Mouse (Mus musculus) hindbrain, embryonic 10.5 days (tissue): ENCODE measurements around the gene Nfxl1. TPM values are rescaled to one million over a fixed set of nuclear protein-coding genes. Genes with fewer than 3 reads are reported as not detected.
A peak's percentile ranks its signal among the peaks of the same experiment; 100 is the strongest.
"Not testable (repeated sequence)": the region's sequence is repeated elsewhere in the genome, so short reads cannot be mapped to it uniquely, and the experiment has no call there.

Experiments used
- DNase-seq: peaks from one replicate; pipeline ENCODE4 v3.0.0-alpha.2; 2017; ENCODE audit warnings: low spot score
- H3K27ac ChIP-seq: fragments of 300-500 bp; sonication (generic); 2 replicates; pipeline ENCODE4 v1.5.1; 2016; ENCODE audit warnings: mild to moderate bottlenecking, moderate library complexity
- H3K27me3 ChIP-seq: fragments of 300-500 bp; sonication (generic); 2 replicates; pipeline ENCODE4 v1.6.1; 2016; ENCODE audit warnings: mild to moderate bottlenecking; ENCODE audit not compliant: poor library complexity, insufficient read depth, severe bottlenecking
- H3K36me3 ChIP-seq: fragments of 300-500 bp; sonication (generic); 2 replicates; pipeline ENCODE4 v1.6.1; 2016; ENCODE audit warnings: mild to moderate bottlenecking, moderate library complexity
- H3K4me1 ChIP-seq: fragments of 300-500 bp; sonication (generic); replicated peaks from 2 replicates; pipeline ENCODE4 v1.6.1; 2016; ENCODE audit warnings: mild to moderate bottlenecking
- H3K4me3 ChIP-seq: fragments of 300-500 bp; sonication (generic); 2 replicates; pipeline ENCODE4 v1.5.1; 2016; ENCODE audit warnings: mild to moderate bottlenecking, moderate library complexity
- H3K9me3 ChIP-seq: fragments of 300-500 bp; sonication (generic); 2 replicates; pipeline ENCODE4 v1.6.1; 2016; ENCODE audit warnings: mild to moderate bottlenecking, moderate library complexity
- WGBS: fragments of 180-500 bp; shearing (Covaris S2); methylation state at CpG from one replicate; pipeline ENCODE4 v1.1.7; 2016; 5-methylcytosine and 5-hydroxymethylcytosine counted together
- polyA plus RNA-seq: library from polyadenylated mRNA; unstranded; fragments of >200 nt; fragmentation: Nextera tagmentation; extraction: Ambion mirVana; gene quantifications from 2 replicates; pipeline ENCODE4 v1.2.1, GENCODE M21; 2016

The Nfxl1 gene
- polyA plus RNA-seq, result 14.9 and 18.1 TPM in 2 replicates

- H3K9me3 ChIP-seq, result no peaks in the 10 kb centered on the region
- WGBS, result under 1% methylated on average over 42 of the region's 42 CpGs
- peak within 1 kb of the TSS; percentile 94 for H3K4me3 ChIP-seq
These were observed at the start of gene Nfxl1 for GRCm38 (mm10) chr5:72559544-72560049. Gene Nfxl1 (minus strand): TSS chr5:72559684.

GRCm38 (mm10) chr5:72603138-72603537, 43.7 kb upstream of the Nfxl1 start:
- Histone ChIP-seq H3K27me3 (no peaks in the 10 kb centered on the region), H3K36me3 (no peaks in the 10 kb centered on the region), H3K27ac (no peak overlapping the region), H3K4me3 (no peak overlapping the region), H3K9me3 (no peaks in the 10 kb centered on the region), H3K4me1 (no peaks in the 10 kb centered on the region)
- DNase-seq, result no peak
- WGBS, result 89% methylated on average over 4 of the region's 4 CpGs

More at GRCm38 (mm10) chr5:72559544-72560049, at the start of gene Nfxl1:
- Histone ChIP-seq H3K27ac (peak within 1 kb of the TSS; percentile 97), H3K36me3 (peaks cover 16% of the 10 kb centered on the region), H3K4me1 (peaks cover 13% of the 10 kb centered on the region), H3K27me3 (no peaks in the 10 kb centered on the region)
- peak; percentile 98 for DNase-seq

GRCm38 (mm10) chr5:72601006-72601405, 41.5 kb upstream of the Nfxl1 start:
- Histone ChIP-seq H3K27ac (no peak overlapping the region), H3K4me3 (no peak overlapping the region), H3K36me3 (no peaks in the 10 kb centered on the region), H3K9me3 (no peaks in the 10 kb centered on the region), H3K27me3 (no peaks in the 10 kb centered on the region), H3K4me1 (no peaks in the 10 kb centered on the region)
- 16% methylated on average over 5 of the region's 5 CpGs for WGBS
- peak; percentile 53 for DNase-seq

- H3K27ac ChIP-seq, result 0 out of 2 replicates have a peak within 1 kb of the TSS, but pooled peaks have one; percentile 53
- DNase-seq, result peak; percentile 49
- peak within 1 kb of the TSS; percentile 50 for H3K4me3 ChIP-seq
- 4% methylated on average over 38 of the region's 38 CpGs for WGBS
- no peaks in the 10 kb centered on the region for H3K9me3 ChIP-seq
- H3K4me1 ChIP-seq, result peaks cover 8% of the 10 kb centered on the region
- peaks cover 48% of the 10 kb centered on the region for H3K27me3 ChIP-seq
- no peaks in the 10 kb centered on the region for H3K36me3 ChIP-seq
These were observed 27.8 kb upstream of the Nfxl1 start, which contains the start of gene Gm5868 for GRCm38 (mm10) chr5:72587192-72587681. Gene Gm5868 (minus strand): TSS chr5:72587551.

- H3K36me3 ChIP-seq, H3K9me3 ChIP-seq, H3K4me1 ChIP-seq, DNase-seq: not testable (repeated sequence)
- Histone ChIP-seq H3K27me3 (peaks cover 50% of the 10 kb centered on the region), H3K4me3 (peak overlapping the region; percentile 50), H3K27ac (0 out of 2 replicates have a peak overlapping the region, but pooled peaks have one; percentile 53)
- 46% methylated on average over 25 of the region's 25 CpGs for WGBS
These were observed 27.2 kb upstream of the Nfxl1 start for GRCm38 (mm10) chr5:72586667-72587191.

- not testable (repeated sequence) for H3K9me3 ChIP-seq, H3K4me1 ChIP-seq, H3K36me3 ChIP-seq, H3K4me3 ChIP-seq, H3K27ac ChIP-seq
- peak; percentile 8 for DNase-seq
- H3K27me3 ChIP-seq, result peaks cover 57% of the 10 kb centered on the region
- 48% methylated on average over 7 of the region's 7 CpGs for WGBS
These were observed 26.6 kb upstream of the Nfxl1 start for GRCm38 (mm10) chr5:72586122-72586521.

- H3K27ac ChIP-seq, result peak within 1 kb of the TSS; percentile 71
These were observed 21.5 kb upstream of the Nfxl1 start, which contains the start of gene Zar1 for GRCm38 (mm10) chr5:72580970-72581332. Gene Zar1 (minus strand): TSS chr5:72581254.

GRCm38 (mm10) chr5:72580088-72580969, 20.8 kb upstream of the Nfxl1 start:
- WGBS, result 5% methylated on average over 64 of the region's 73 CpGs
- Histone ChIP-seq H3K4me1 (peaks cover 15% of the 10 kb centered on the region), H3K4me3 (peak overlapping the region; percentile 61), H3K27me3 (peaks cover 50% of the 10 kb centered on the region), H3K27ac (peak overlapping the region; percentile 71)
- not testable (repeated sequence) for H3K36me3 ChIP-seq, H3K9me3 ChIP-seq
- DNase-seq, result peak; percentile 67

More at GRCm38 (mm10) chr5:72580970-72581332, 21.5 kb upstream of the Nfxl1 start, which contains the start of gene Zar1:
- not testable (repeated sequence) for H3K9me3 ChIP-seq, H3K36me3 ChIP-seq
- peaks cover 54% of the 10 kb centered on the region for H3K27me3 ChIP-seq
- 7% methylated on average over 19 of the region's 21 CpGs for WGBS
- peak; percentile 29 for DNase-seq
- H3K4me1 ChIP-seq, result peaks cover 15% of the 10 kb centered on the region
- peak within 1 kb of the TSS; percentile 61 for H3K4me3 ChIP-seq

- H3K9me3 ChIP-seq, H3K4me3 ChIP-seq, H3K27ac ChIP-seq, H3K36me3 ChIP-seq: not testable (repeated sequence)
- DNase-seq, result peak; percentile 31
- 60% methylated on average over 10 of the region's 10 CpGs for WGBS
- Histone ChIP-seq H3K27me3 (peaks cover 50% of the 10 kb centered on the region), H3K4me1 (peaks cover 15% of the 10 kb centered on the region)
These were observed 20.1 kb upstream of the Nfxl1 start for GRCm38 (mm10) chr5:72579599-72579998.

- H3K36me3 ChIP-seq, result no peaks in the 10 kb centered on the region
- whole genome bisulfite sequencing, result 84% methylated on average over 5 of the region's 5 CpGs
These were observed 6.1 kb upstream of the Nfxl1 start for GRCm38 (mm10) chr5:72565621-72566020.

GRCm38 (mm10) chr5:72563183-72563582, 3.7 kb upstream of the Nfxl1 start:
- H3K9me3 ChIP-seq, H3K36me3 ChIP-seq, H3K4me3 ChIP-seq, DNase-seq, H3K4me1 ChIP-seq, H3K27ac ChIP-seq, H3K27me3 ChIP-seq: not testable (repeated sequence)
- 99% methylated on average over 2 of the region's 2 CpGs for WGBS

More at GRCm38 (mm10) chr5:72565621-72566020, 6.1 kb upstream of the Nfxl1 start:
- peaks cover 21% of the 10 kb centered on the region for H3K9me3 ChIP-seq
- no peaks in the 10 kb centered on the region for H3K27me3 ChIP-seq
- no peak for DNase-seq
- no peak overlapping the region for H3K27ac ChIP-seq
- no peaks in the 10 kb centered on the region for H3K4me1 ChIP-seq
- H3K4me3 ChIP-seq, result no peak overlapping the region

GRCm38 (mm10) chr5:72560976-72561628, 1.6 kb upstream of the Nfxl1 start:
- Histone ChIP-seq H3K9me3 (no peaks in the 10 kb centered on the region), H3K27me3 (no peaks in the 10 kb centered on the region), H3K4me1 (peaks cover 13% of the 10 kb centered on the region), H3K4me3 (no peak overlapping the region), H3K27ac (no peak overlapping the region), H3K36me3 (peaks cover under 1% of the 10 kb centered on the region)
- no peak for DNase-seq
- WGBS, result 81% methylated on average over 3 of the region's 3 CpGs
